Mouse (Mus musculus) cerebellum, adult 2 months (tissue): ENCODE results near the gene Hspa2.

ENCODE experiments used
- CTCF ChIP-seq: fragments of 200-500 bp; IDR thresholded peaks from 2 replicates; pipeline ENCODE4 v1.5.1; 2011; ENCODE audit warnings: low read depth, mild to moderate bottlenecking, control low read depth, low read length, moderate library complexity, borderline replicate concordance; ENCODE audit not compliant: insufficient read depth
- POLR2A ChIP-seq: fragments of 200-500 bp; IDR thresholded peaks from 2 replicates; pipeline ENCODE4 v1.6.1; 2011; ENCODE audit warnings: low read length, control low read depth, borderline replicate concordance; ENCODE audit not compliant: insufficient read depth

DNA sequence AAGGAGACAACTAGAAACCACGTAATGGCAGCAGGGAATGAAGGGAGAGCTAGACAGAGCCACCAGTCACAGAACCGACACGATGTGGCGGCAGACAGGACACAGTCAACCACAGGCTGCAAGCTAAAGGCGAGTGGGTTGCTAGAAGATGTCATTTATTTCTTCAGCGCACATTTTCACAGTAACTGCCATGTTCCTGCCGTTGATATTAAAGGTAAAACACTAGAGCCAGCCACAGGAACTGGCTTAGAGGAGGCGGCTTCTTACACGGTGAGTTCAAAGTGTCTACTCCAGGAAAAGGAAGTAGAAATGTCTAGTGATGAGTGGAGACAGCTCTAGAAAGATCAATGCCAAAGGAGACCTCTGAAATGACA, 41.7 kb upstream of the Hspa2 start:
- TF ChIP-seq POLR2A = no peak
- TF ChIP-seq CTCF = no peak
